Mouse (Mus musculus): ENCODE results near the gene Gm20379. TPM values are rescaled to one million over a fixed set of nuclear protein-coding genes. Genes with fewer than 3 reads are reported as not detected.

The Gm20379 gene
- total RNA-seq, 2 experiments from 2014 or later = not detected

GRCm38 (mm10) chr13:92332103-92332879, 26.5 kb downstream of the Gm20379 start:
- DNase-seq (ENCODE audit: extremely low spot score in 1 of 2, low spot score in 1 of 2) = no peak

GRCm38 (mm10) chr13:92336857-92337256, 31.1 kb downstream of the Gm20379 start:
- no peak for DNase-seq (ENCODE audit: extremely low spot score in 1 of 2, low spot score in 1 of 2)

- no peak for DNase-seq (ENCODE audit: extremely low spot score in 1 of 2, low spot score in 1 of 2)
Observed at GRCm38 (mm10) chr13:92337773-92338462, 32.1 kb downstream of the Gm20379 start.

GRCm38 (mm10) chr13:92339787-92340186, 34.0 kb downstream of the Gm20379 start:
- no peak for DNase-seq (ENCODE audit: extremely low spot score in 1 of 2, low spot score in 1 of 2)

GRCm38 (mm10) chr13:92344033-92344432, 38.3 kb downstream of the Gm20379 start:
- no peak for DNase-seq (ENCODE audit: extremely low spot score in 1 of 2, low spot score in 1 of 2)

GRCm38 (mm10) chr13:92346338-92346737, 40.6 kb downstream of the Gm20379 start:
- DNase-seq (ENCODE audit: extremely low spot score in 1 of 2, low spot score in 1 of 2) = no peak

- no peak for DNase-seq (ENCODE audit: extremely low spot score in 1 of 2, low spot score in 1 of 2)
Observed at GRCm38 (mm10) chr13:92351100-92351499, 45.3 kb downstream of the Gm20379 start.

GRCm38 (mm10) chr13:92353956-92354355, 48.2 kb downstream of the Gm20379 start:
- no peak for DNase-seq (ENCODE audit: extremely low spot score in 1 of 2, low spot score in 1 of 2)

- DNase-seq (ENCODE audit: extremely low spot score in 1 of 2, low spot score in 1 of 2) = peak; percentile 97 to 98
Observed at GRCm38 (mm10) chr13:92354456-92355271, 48.9 kb downstream of the Gm20379 start, which contains the start of the genes Dhfr and Msh3. TSS of gene Dhfr (plus strand) at chr13:92354726. TSS of gene Msh3 (minus strand) at chr13:92355003.

GRCm38 (mm10) chr13:92355272-92355643, 49.5 kb downstream of the Gm20379 start:
- no peak for DNase-seq (ENCODE audit: extremely low spot score in 1 of 2, low spot score in 1 of 2)

GRCm38 (mm10) chr13:92356376-92356775, 50.6 kb downstream of the Gm20379 start:
- DNase-seq (ENCODE audit: extremely low spot score in 1 of 2, low spot score in 1 of 2) = no peak

Other genes starting within 250 kb of the Gm20379 start
- gene Rasgrf2, start 174.3 kb upstream of the Gm20379 start, total RNA-seq (2021) = 100 to 1,000 TPM; 105 to 114 TPM
- gene Dhfr, start 48.7 kb downstream of the Gm20379 start, total RNA-seq (2021) = 1 to 10 TPM; 1.3 to 1.8 TPM
- 10 to 100 TPM; 20.8 to 26.5 TPM for gene Msh3, start 49.0 kb downstream of the Gm20379 start, total RNA-seq (2021)
- gene Ankrd34b, start 119.9 kb downstream of the Gm20379 start, total RNA-seq (2021) = 10 to 100 TPM; 13.7 to 14.2 TPM
- gene Fam151b, start 178.0 kb downstream of the Gm20379 start, total RNA-seq (2021) = 10 to 100 TPM; 10.4 to 11.6 TPM
- gene Zfyve16, start 224.9 kb downstream of the Gm20379 start, total RNA-seq (2021) = 10 to 100 TPM; 15.4 to 21.7 TPM